Mouse (Mus musculus) urinary bladder, postnatal 4 days (tissue): ENCODE measurements around the gene Gm49661.
A peak's percentile ranks its signal among the peaks of the same experiment; 100 is the strongest.

Experiments used
- DNase-seq, 2 experiments: peaks; one replicate each; pipeline ENCODE4 v3.0.0; 2021 to 2022; ENCODE audit warnings: low spot score in 2 of 2

Gm49661 gene

DNA sequence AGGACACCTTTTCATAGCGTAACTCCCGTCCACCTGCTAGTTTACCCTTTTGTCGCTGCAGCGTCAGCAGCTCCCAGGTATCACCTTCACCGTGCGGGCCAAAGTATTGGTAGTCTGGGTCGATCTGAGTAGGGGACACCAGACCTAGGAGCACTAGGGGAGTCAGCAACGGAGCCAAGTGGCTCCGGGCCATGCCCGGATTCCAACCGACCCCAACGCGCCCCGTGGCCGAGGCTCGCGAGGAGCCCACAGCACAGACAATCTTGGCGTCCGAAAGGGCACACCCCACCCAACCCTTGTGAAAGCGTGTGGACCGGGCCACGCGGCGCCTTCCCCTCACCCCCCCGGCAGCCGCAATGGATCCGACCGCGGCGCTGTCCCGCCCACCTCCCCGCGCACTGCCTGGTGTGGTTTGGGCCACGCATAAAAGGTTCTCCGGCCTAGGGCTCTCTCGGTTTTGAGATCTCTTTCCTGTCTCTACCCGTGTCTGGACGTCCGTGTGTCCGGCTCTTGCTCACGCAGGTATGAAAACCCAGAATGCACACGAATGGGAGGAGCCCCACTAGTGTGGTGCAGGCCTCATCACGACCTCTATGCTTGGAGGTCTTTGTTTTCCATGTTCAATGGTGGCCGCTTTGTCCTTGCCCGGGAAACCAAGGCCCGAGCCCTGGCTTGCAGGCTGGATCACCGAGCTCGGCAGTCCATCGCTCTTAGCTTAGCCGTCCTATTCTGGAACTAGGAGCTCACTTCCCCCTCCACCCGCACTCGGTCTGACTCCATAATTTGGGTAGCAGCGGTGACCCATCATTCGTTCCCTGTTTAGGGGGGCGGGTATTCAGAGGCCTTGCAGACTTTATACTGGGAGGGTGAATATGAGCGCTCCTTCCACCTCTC, at the start of gene Gm49661, which contains the start of the genes Prdx2 and Rnaseh2a:
Gene Gm49661, minus strand, starts transcription at position 193 of the 894 bp plus-strand sequence.
Gene Prdx2, plus strand, starts transcription at position 347 of the 894 bp plus-strand sequence.
Gene Rnaseh2a, minus strand, starts transcription at position 527 of the 894 bp plus-strand sequence.
- DNase-seq: peak; percentile 72 to 78

DNA sequence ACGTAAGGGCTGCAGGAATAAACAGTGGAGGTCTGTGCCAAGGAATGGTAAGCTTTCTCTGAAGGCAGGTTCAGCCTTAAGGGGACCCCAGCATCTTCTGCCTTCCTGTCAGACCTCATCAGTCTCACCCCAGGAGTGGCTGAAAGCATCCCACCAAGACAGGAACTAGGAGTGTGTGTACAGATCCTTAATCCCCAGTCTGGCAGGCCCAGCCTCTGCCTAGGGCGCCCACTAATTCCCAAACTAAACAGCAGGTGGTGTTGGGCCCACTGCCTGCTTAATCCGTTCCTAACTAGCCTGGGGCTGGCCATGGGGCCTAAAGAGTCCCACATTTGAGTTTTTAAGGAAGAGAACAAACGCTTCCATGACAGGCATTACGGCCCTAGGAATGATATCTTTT, 48.0 kb upstream of the Gm49661 start:
- no peak for DNase-seq

DNA sequence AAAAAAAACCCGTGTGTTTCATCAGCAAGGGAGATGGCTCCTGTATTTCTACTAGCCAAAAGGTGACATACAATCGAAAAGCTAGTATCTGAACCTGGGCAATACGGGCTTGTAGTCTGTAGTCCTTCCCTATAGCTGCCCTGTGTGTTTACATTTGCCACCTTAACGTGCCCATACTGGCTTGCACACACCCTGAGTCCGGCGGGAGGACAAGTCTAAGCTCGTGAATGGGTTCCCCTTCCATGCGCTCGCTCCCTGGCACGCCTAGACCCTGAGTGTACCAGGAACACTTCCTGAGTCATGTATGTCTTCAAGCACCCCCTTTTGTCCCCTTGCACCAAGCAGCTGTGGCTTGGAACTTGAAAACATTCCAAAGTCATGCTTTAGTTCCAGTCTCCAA, 47.5 kb upstream of the Gm49661 start:
- DNase-seq: peak in 1 of 2 experiments; percentile 41

DNA sequence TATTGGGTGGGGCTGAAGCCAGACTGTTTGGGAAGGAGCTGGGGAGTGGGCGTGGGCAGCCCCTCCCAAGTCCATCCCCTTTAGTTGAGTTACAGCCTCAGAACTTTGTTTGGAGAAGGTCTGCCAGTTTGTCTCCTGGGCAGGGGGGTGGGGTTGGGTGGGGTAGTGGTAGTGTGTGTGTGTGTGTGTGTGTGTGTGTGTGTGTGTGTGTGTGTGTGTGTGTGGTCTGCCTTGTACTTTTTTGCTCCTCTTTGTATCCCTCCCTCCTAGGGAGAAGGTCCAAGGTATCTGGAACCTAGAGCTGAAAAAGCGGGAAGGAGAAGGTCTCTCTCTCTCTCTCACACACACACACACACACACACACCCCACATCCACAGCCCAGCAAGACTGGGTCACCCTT, 45.2 kb upstream of the Gm49661 start, which contains the start of gene Best2:
Gene Best2, minus strand, starts transcription at position 101 of the 400 bp plus-strand sequence.
- DNase-seq: no peak

DNA sequence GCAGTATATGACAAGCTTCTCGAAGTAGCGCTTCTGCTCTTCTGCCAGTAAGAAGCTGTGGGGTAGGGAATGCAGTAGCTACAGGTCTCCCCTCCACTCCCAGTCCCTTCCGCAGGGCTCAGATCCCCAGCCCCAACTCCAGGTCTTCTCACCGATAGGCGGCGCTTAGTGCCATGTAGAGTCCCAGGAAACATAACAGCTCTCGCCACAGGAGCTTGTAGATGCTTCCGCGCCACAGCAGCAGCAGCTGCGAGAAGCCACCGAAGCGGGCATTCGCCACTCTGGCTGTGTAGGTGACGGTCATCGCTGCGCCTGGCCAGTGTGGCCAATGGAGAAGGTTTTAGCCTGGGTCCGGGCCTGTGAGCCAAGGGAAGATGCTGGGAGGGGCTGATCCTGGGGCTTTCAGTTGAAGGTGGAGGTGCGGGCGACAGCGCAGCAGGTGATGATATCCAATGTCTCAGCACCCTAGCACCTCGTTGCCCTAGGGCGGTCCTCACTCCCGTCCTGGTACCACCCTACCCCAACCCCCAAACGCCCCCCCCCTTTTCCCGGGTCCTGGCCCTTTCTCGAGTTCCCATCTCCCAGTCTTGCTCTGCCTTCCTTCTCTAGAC, 44.1 kb upstream of the Gm49661 start:
- DNase-seq: peak in 1 of 2 experiments; percentile 45

DNA sequence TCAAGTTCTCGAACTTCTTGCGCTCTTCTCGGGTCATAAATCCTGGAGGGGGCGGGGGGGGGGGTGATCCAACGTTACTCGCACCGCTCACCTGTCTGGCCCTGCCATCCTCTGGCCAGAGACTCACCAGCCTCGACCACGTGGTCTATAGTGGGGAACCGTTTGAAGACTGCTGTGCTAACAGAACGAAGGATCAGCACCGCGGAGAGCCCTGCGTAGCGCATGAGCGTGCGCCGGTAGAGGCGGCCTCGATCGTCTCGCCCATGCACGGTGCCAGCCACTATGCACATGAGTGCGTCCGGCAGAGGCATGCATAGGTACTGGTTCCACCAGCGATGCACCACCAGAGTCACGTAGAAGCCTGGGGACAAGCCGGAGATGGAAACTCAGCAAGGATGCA, 42.0 kb upstream of the Gm49661 start:
- no peak for DNase-seq

DNA sequence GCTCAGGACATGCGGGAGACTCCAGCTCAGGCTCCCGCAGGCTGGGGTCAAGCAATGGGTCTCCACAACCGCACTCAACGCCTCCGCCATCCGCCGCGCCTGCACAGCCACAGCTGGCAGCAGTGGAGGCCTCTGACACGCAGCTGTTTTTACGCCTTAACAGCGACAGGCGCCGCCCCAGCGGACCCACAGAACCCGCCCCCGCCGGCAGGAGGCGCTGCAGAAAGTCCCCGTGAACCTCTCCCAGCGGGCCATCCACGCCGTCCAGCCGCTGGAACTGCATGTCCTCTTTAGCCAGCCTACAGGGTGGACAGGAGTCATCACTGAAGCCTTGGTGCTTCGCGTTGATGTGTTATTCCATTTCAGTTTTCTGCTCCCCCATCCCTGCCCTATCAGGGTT, 38.5 kb upstream of the Gm49661 start:
- DNase-seq: peak in 1 of 2 experiments; percentile 32

DNA sequence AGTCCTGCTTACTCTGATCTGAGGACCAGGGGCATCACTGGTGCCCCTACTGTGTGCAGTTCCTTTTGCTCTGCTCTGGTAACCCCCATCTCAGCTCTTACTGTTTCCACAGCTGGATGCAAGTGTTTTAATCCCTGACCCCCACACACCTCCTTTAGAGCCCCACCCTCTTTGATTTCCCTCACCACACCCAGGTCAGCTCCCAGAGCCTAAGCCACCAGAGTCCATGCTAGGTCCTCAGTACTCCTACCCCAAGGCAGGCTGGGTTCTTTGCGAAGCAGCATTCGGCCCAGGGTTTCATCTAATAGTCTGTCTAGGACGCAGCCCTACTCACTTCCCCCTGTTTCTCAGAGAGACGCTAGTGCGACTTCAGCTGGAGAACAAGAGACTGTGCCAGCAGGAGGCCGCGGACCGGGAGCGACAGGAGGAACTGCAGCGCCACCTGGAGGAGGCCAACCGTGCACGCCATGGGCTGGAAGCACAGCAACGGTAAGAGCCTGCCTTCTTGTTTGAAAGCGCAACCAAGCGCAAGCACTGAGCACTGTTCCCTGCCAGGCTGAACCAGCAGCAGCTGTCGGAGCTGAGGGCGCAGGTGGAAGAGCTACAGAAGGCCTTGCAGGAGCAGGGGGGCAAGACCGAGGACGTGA, 28.5 kb upstream of the Gm49661 start:
- DNase-seq: peak; percentile 71 to 93

DNA sequence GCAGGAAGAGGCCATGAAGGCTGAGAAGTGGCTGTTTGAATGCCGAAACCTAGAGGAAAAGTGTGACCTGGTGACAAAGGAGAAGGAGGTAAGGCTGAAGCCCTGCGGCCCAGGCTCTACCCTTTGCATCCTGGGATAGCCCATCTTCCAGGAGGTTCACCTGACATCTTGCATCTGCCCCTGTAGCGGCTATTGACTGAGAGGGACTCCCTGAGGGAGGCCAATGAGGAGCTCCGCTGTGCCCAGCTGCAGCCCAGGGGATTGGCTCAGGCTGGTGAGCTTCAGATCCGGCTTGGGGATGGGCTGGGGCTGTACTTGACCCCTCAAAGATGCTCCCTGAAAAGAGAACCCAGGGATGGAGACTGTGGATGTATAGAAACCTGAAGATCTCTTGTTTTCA, 27.7 kb upstream of the Gm49661 start:
- DNase-seq: no peak

DNA sequence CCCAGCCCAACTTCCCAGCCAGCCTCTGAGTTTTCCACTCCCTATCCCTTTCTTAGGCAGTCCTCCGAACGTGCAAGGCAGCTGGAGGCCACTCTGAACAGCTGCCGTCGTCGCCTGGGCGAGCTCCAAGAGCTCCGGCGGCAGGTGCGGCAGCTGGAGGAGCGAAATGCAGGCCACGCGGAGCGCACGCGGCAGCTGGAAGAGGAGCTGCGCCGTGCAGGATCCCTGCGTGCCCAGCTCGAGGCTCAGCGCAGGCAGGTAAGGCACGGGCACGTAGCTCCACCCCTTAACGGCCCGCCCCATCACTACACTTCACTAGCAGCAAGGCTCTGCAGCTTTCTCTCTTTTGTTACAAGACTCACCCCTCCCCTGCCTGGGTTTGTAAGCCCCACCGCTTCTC, 26.4 kb upstream of the Gm49661 start:
- DNase-seq: no peak

DNA sequence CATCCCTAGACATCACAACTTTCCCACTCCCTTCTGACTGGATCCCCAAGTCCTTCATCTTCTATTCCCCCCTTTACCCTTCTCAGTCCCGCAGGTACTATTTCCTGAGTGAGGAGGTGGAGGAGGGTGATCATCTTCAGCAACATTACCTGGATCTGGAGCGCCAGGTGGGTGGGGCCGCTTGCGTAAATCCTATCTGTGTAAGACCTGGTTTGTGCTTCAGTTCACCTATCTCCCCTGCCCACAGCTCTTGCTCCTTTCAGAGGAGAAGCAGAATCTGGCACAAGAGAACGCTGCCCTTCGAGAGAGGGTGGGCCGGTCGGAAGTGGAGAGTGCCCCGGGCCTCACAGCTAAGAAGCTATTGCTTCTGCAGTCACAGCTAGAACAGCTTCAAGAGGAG, 25.1 kb upstream of the Gm49661 start:
- DNase-seq: no peak

DNA sequence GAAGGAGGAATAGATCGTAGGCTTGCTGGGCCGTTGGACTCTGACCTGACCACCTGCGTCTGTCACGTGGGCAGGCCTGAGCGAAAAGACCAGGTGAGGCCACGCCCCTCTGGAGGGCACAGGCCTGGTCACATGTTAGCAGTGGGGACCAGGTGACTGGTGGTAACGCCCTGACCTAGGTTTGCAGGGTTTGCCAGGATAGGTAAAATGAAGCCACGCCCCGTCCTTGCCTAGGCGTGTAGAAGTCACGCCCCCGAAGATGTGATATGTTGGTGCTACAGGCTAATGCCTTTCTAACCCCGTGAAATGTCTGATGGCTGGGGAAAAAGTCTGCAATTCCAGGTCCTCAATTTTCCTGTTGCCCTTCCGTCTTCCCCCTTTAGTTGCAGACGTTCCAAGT, 21.6 kb upstream of the Gm49661 start:
- peak; percentile 63 to 74 for DNase-seq

DNA sequence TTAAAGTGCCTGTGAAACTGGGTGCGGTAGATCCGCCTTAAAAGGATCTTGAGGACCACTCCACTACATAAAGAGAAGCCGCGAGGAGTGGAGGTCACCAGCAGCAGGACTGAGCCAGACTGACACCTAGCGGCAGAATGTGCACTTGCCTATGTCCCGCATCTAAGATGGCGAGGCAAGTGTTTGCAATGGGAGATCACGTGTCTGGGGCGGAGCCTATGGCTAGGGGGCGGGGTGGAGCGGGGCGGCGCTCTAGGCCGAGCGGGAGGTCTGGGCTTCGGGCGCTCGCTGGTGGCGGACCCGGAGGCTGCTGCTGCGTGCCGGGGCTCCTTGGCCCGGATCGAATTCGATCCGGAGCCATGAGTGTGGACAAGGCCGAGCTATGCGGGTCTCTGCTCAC, 21.1 kb upstream of the Gm49661 start, which contains the start of gene Hook2:
Gene Hook2, plus strand, starts transcription at position 255 of the 400 bp plus-strand sequence.
- DNase-seq: peak; percentile 95 to 98

DNA sequence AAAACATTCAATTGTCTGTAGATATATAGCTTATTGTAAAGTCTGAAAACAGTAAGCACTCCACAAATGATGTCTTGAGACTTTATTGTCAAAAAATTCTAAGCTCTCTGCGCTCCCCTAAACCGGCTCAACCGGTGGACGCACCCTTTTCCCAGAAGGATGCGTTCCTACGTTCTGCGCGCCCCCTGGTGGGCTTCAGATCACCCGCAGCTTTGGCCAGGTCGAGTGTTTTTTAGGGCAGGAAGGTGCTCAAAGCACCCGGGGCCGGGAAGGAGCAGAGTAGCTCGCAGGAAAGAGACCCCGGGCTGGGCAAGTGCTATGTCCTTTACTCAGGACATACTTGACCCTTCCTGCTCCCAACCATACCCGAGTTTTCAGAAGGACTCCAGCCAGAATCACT, 20.6 kb upstream of the Gm49661 start:
- peak; percentile 89 to 95 for DNase-seq

DNA sequence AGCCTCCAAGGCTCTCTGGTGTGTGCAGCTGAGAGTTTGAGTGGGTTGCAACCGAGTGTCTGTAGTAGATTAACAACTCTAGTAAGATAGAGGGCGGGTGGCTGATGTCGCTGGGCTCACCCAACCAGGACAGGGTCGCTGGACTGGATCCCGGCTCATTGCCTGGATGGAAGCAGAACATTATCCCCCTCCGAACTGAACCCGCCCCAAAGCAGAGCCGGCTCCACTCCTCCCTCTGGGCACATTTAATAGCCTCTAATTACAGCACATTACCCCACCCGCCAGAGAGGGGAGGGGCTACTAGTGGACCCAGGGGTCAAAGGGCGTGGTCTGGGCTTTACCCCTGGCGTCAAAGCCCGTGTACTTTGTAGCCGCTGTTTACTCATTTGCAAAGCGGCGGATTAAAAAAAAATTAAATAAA, 20.1 kb upstream of the Gm49661 start:
- DNase-seq: peak; percentile 58 to 71

DNA sequence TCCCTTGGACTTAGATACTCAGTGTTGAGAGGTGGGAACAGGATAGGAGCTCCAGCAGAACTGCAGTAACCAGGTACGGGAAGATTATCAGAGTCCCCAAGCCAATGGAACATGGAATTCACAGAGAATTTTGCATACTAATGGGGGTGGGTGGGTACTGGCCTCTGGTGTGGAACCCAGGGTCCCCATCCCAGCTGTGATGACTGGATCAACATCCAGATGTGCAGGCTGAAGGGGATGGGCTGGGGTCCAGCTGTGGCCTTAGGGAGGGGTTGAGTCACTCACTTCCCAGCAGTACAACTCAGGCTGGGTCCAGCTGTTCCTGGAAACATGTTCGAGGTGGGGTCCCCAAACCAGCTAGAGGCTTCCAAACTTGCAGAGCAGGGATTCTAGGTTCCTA, 18.7 kb upstream of the Gm49661 start:
- DNase-seq: no peak

DNA sequence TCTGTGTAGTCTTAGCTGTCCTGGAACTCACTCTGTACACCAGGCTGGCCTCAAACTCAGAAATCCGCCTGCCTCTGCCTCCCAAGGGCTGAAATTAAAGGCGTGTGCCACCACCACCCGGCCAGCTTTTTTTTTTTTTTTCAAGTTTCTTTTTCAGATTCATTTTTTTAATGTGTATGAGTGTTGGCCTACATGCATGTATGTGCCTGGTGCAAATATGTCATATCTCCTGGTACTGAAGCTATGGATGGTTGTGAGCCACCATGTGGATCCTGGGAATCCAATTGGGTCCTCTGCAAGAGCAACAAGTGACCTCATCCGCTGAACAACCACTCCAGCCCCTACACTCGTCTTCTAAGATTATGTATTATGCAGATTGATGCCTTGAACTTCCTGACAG, 18.2 kb upstream of the Gm49661 start:
- DNase-seq: no peak

DNA sequence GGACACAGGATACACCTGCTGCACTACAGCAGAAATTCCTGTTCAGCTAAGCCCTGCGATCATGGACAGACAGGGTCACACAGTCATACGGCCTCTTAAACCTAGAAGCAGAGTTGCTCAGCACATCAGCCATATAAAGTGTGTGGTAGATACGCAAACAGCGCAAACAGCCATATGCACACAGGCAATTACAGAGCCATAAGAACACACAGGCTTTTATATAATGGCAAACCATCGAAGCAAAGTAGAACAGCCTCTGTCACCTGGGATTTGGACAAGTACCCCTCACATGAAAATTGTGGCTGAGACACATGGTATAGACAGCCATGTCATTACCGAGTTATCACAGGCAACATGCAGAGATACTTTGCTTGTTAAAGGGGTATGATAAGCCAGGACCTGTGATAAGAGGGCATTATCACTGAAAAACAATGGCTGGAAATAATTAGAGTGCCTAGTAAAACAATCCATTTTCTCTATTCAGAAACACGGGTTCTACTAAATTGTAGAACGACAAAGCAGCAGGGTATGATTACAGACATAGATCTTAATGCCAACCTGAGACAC, 17.2 kb upstream of the Gm49661 start:
- DNase-seq: no peak

DNA sequence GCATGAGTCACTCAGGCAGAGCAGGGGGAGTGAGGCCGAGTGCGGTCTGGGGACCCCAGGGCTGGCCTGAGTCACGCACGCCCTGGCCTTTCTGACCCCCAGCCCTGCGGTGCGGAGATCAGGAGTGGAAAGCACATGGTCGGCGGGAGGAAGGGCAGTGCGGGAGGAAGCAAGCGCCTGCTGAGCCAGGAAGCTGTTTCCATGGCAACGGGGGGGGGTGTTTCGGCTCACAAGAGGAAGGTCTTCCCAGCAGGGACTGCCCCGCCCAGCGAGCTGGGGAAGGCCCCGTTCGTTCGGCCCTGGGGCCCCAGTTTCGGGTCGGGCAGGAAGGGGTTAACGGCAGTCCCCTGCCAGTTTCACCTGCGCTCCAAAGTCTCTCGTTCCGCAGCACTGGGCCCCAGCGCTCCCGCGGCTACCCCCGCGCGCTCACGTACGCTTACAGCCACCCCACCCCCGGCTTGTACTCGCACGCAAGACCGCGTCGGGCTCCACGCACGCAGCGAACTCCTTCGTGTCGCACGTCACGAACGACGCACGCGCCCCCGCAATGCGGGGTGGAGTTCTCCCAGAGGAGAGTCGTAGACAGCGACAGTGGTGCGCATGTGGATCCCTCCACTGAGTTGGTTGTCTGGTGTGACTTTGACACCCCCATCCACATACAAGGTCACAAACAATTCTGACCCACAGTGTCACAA, 16.6 kb upstream of the Gm49661 start:
- DNase-seq: peak; percentile 80 to 89

DNA sequence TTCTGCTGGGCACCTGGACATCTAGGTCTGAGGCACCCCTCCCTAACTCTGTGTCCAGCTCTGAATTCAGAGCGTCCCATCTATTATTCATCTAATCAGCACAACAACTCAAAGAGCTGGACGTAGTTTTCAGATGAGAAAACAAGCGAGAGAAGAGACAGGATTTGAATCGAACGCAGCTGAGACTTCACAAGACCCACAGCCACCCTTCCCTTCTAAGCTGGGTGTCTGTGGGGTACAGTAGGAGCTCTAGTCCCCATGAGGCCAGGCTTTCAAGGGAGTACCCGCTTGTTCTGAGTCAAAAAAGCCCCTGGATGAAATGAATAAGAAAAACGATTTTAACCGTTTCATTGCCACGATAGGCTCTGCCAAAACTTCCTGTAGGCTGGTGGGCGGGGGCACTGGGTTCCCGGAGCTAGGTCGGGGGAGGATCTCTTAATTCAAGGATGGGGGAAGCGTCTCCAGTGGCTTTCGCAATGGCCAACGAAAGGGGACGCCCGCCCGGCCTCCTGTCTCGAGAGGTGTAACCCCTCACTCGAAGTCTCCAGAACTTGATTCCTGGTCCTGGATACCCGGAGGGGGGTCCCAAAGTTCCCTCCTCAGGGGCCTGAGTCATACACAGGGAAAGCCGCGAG, 15.9 kb upstream of the Gm49661 start:
- DNase-seq: no peak
